Mouse (Mus musculus) mesoderm, embryonic 11.5 days (tissue): ENCODE measurements at regions not wholly inside any gene's neighbourhood (a gene's known extent, or its start where the extent isn't known, plus 50 kb on each side); places are given as distances from the start of the nearest gene placed in this dataset.
"Not testable (repeated sequence)": the region's sequence is repeated elsewhere in the genome, so short reads cannot be mapped to it uniquely, and the experiment has no call there.

Source experiments
- DNase-seq: peaks from one replicate; pipeline ENCODE4 v3.0.0-alpha.2; 2012; ENCODE audit warnings: low read depth, low spot score

- DNase-seq, result peak; percentile 2
Measured at GRCm38 (mm10) chr12:45287759-45288158, 213.2 kb upstream of the Stxbp6 start.

- DNase-seq, result no peak
Measured at GRCm38 (mm10) chr12:45256309-45256708, 181.8 kb upstream of the Stxbp6 start.

- DNase-seq, result no peak
Measured at GRCm38 (mm10) chr12:45211131-45211530, 136.6 kb upstream of the Stxbp6 start.

GRCm38 (mm10) chr12:45195304-45195920, 120.9 kb upstream of the Stxbp6 start:
- no peak for DNase-seq

GRCm38 (mm10) chr12:45187149-45187548, 112.6 kb upstream of the Stxbp6 start:
- DNase-seq, result peak; percentile 64

GRCm38 (mm10) chr12:45184510-45184909, 110.0 kb upstream of the Stxbp6 start:
- no peak for DNase-seq

GRCm38 (mm10) chr12:45177454-45177853, 102.9 kb upstream of the Stxbp6 start:
- DNase-seq, result no peak

GRCm38 (mm10) chr12:45175259-45175658, 100.8 kb upstream of the Stxbp6 start:
- DNase-seq, result not testable (repeated sequence)

GRCm38 (mm10) chr12:45171927-45172642, 97.6 kb upstream of the Stxbp6 start:
- peak; percentile 86 for DNase-seq

- peak; percentile 28 for DNase-seq
Measured at GRCm38 (mm10) chr12:45162011-45162410, 87.5 kb upstream of the Stxbp6 start.

GRCm38 (mm10) chr12:45161581-45161980, 87.1 kb upstream of the Stxbp6 start:
- not testable (repeated sequence) for DNase-seq

GRCm38 (mm10) chr12:45158986-45159385, 84.5 kb upstream of the Stxbp6 start:
- DNase-seq, result no peak

- no peak for DNase-seq
Measured at GRCm38 (mm10) chr12:45137438-45138018, 63.0 kb upstream of the Stxbp6 start.

GRCm38 (mm10) chr12:45133415-45133814, 58.9 kb upstream of the Stxbp6 start:
- DNase-seq, result peak; percentile 50

GRCm38 (mm10) chr12:45131139-45131538, 56.6 kb upstream of the Stxbp6 start:
- no peak for DNase-seq

GRCm38 (mm10) chr12:45125866-45126265, 51.4 kb upstream of the Stxbp6 start:
- no peak for DNase-seq
